Mouse (Mus musculus): Measurements from ENCODE around the gene Tsc22d1.

DNA sequence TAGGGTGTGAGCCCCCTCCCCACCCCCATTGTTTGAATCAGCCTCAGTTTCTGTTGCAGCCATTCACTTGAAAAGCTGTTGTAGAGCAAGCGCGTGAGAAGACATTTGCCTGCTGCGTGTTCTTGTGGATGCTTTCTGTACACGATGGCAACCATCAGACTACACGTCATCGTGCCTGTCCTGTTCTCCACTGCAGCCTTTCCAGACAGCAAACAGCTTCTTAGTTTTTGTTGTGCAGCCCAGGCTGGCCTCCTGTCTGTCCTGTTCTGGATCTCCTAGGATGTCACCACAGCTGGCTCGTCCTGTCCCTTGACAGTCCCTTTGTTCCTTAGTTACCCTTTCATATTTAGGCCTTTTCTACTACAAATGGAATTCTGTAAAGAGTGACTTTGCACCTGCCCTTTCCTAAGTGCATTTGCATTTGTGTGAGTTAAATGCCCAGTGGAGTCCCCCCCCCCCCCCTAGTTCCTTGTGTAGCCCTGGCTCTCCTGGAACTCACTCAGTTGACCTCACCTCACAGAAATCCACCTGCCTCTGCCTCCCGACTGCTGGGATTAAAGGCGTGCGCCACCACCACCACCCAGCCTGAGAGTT lies 46.5 kb downstream of the Tsc22d1 start:
- TF ChIP-seq CHD2 (IDR thresholded peaks at IDR 0.05; ENCODE audit: low read length) (no peak), ELF1 (IDR thresholded peaks at IDR 0.05; ENCODE audit: low read depth, low read length) (no peak), IRF4 (IDR thresholded peaks at IDR 0.05; ENCODE audit: low read depth, low read length) (no peak), GABPA (IDR thresholded peaks at IDR 0.05; ENCODE audit: insufficient replicate concordance, low read depth, low read length) (no peak), EP300 (IDR thresholded peaks at IDR 0.05; ENCODE audit: low read length) (no peak), POLR2A (IDR thresholded peaks at IDR 0.05; ENCODE audit: low read depth, low read length) (no peak), JUN (IDR thresholded peaks at IDR 0.05; ENCODE audit: insufficient read depth, low read depth, low read length) (no peak), CTCF (conservative IDR thresholded peaks at IDR 0.05 in 1 of 2, IDR thresholded peaks at IDR 0.05 in 1 of 2; ENCODE audit: low read depth in 2 of 2, low read length in 2 of 2) (no peak)
